Mouse (Mus musculus): ENCODE results near the gene Fam170b. TPM values are rescaled to one million over a fixed set of nuclear protein-coding genes. Genes with fewer than 3 reads are reported as not detected.

The Fam170b gene
- polyA plus RNA-seq (2014; fragmentation: Illumina TruSeq; extraction: RNeasy Lipid Tissue Mini Kit (QIAGEN cat#74804); ENCODE audit: low read depth, low replicate concordance) = not detected

DNA sequence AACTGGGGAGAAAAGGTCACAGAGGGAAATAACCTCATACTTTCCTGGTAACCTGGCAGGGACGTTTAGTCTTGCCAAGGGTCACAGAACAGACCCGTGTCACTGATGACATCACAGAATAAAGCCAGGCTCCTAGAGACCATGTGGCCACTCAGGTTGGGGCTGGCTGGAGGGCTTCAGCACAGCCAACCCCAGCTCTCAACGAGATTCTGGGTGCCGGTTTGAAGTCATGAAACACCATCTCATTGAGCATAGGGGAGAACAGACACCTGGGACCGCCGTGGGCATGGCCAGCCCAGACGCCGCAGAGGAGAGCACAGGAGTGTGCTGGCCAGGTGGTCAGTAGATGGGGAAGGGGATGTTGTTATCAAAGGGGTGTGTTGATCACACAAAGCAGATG is at the start of gene Fam170b:
Fam170b (plus strand) TSS at position 116 of the 400 bp plus-strand sequence.

DNA sequence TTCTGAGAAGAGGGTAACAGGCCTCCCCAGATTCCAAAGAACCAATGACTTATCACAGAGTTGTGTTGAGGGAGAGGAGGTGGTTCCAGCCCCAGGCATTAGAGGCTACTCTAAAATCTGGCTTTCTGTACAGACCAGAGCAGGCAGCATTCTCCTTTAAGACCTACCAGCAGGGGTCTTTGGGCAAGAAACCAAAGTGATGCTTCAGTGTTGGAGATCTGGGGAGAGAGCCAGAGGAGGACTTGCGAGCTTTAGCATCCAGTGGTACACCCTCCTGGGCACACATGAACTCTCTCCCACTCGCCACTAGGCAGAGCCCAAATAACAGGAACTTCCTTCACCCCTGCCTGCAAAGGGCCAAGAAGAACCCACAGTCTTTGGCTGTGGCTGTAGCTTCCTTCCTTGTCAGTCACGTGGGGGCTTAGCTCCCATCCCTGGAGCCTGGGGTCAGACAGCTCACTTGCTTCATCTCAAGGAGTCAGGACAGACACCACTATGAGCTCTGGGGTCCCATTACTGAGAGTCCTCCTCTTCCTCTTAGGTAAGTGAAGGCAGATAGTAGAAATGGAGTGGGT is 48.1 kb upstream of the Fam170b start, which contains the start of gene Tmem273:
Tmem273 (plus strand) TSS at position 408 of the 575 bp plus-strand sequence.

DNA sequence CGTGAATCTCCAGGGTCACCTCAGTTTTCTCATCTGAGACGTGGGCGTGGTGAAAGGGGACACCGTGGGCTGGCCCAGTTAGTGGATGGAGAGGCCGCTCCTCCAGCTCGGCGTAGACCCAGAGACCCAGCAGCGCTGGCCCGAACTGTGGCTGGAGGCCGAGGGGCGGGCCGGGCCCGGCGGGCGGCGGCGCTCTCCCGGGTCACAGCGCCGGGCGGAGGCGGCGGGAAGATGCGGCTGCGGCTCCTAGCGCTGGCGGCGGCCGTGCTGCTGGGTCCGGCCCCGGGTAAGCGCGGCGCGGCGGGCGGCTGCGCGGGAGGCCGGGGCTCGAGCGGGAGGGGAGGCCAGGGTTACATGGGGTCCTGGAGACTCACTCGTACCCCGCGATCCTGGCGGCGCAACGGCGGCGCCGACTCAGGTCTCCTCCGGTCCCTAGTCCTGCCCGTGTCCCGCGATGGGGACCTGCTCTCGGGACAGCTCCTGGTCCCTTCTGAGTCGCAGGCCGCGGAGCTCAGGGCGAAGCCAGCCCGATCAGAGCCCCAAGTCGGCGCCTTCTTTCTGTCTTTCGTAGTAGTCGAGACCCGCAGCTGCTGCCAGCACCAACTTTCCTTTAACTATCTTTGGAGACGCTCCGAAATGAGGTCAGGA is 23.0 kb downstream of the Fam170b start, which contains the start of gene Vstm4:
Vstm4 (plus strand) TSS at position 76 of the 648 bp plus-strand sequence.

Other genes starting within 250 kb of the Fam170b start
- not detected for gene Prrxl1, start 234.6 kb upstream of the Fam170b start, polyA plus RNA-seq (2014; fragmentation: Illumina TruSeq; extraction: RNeasy Lipid Tissue Mini Kit (QIAGEN cat#74804); ENCODE audit: low read depth, low replicate concordance)
- 69.6 TPM for gene 3425401B19Rik, start 148.7 kb upstream of the Fam170b start, polyA plus RNA-seq (2014; fragmentation: Illumina TruSeq; extraction: RNeasy Lipid Tissue Mini Kit (QIAGEN cat#74804); ENCODE audit: low read depth, low replicate concordance)
- gene Tmem273, start 48.0 kb upstream of the Fam170b start, polyA plus RNA-seq (2014; fragmentation: Illumina TruSeq; extraction: RNeasy Lipid Tissue Mini Kit (QIAGEN cat#74804); ENCODE audit: low read depth, low replicate concordance) = 1.4 TPM
- gene Vstm4, start 22.8 kb downstream of the Fam170b start, polyA plus RNA-seq (2014; fragmentation: Illumina TruSeq; extraction: RNeasy Lipid Tissue Mini Kit (QIAGEN cat#74804); ENCODE audit: low read depth, low replicate concordance) = 14.6 TPM
- gene Lrrc18, start 157.4 kb downstream of the Fam170b start, polyA plus RNA-seq (2014; fragmentation: Illumina TruSeq; extraction: RNeasy Lipid Tissue Mini Kit (QIAGEN cat#74804); ENCODE audit: low read depth, low replicate concordance) = 0.42 TPM

Measured in heart, adult 10 weeks (tissue).